Mouse (Mus musculus): Measurements from ENCODE around the gene Ankzf1. TPM values are rescaled to one million over a fixed set of nuclear protein-coding genes. Genes with fewer than 3 reads are reported as not detected.

Gene Ankzf1
- polyA plus RNA-seq, 1 experiment: 17.4 TPM

GRCm38 (mm10) chr1:75182160-75182559 is 9.8 kb upstream of the Ankzf1 start:
- no peak overlapping the region for H3K4me3 ChIP-seq (ENCODE audit: low read depth, low read length)
- H3K36me3 ChIP-seq (ENCODE audit: control insufficient read depth, insufficient read depth, low read length, poor library complexity, severe bottlenecking): no peaks in the 10 kb centered on the region
- H3K27me3 ChIP-seq (ENCODE audit: control insufficient read depth, insufficient read depth, low read length, poor library complexity, severe bottlenecking): no peaks in the 10 kb centered on the region
- H3K9ac ChIP-seq (ENCODE audit: low read depth, poor library complexity, severe bottlenecking): no peak overlapping the region
- H3K9me3 ChIP-seq (replicated peaks; ENCODE audit: control insufficient read depth, insufficient read depth, low read length, poor library complexity, severe bottlenecking): no peaks in the 10 kb centered on the region
- TF ChIP-seq CTCF (IDR thresholded peaks at IDR 0.05; ENCODE audit: low read depth, low read length): no peak
- TF ChIP-seq POLR2A (IDR thresholded peaks at IDR 0.05; ENCODE audit: insufficient read depth, low read length): no peak
- TF ChIP-seq EP300 (IDR thresholded peaks at IDR 0.05; ENCODE audit: insufficient read depth, low read depth, low read length): no peak
- H3K27ac ChIP-seq (ENCODE audit: insufficient read depth, low read length): no peak overlapping the region
- H3K4me1 ChIP-seq (ENCODE audit: control insufficient read depth, insufficient read depth, low read length): no peaks in the 10 kb centered on the region

- 0 out of 2 replicates have a peak overlapping the region, but pooled peaks have one; percentile 1 for H3K4me3 ChIP-seq (ENCODE audit: low read depth, low read length)
- H3K36me3 ChIP-seq (ENCODE audit: control insufficient read depth, insufficient read depth, low read length, poor library complexity, severe bottlenecking): no peaks in the 10 kb centered on the region
- no peaks in the 10 kb centered on the region for H3K4me1 ChIP-seq (ENCODE audit: control insufficient read depth, insufficient read depth, low read length)
- no peaks in the 10 kb centered on the region for H3K9me3 ChIP-seq (replicated peaks; ENCODE audit: control insufficient read depth, insufficient read depth, low read length, poor library complexity, severe bottlenecking)
- no peak overlapping the region for H3K27ac ChIP-seq (ENCODE audit: insufficient read depth, low read length)
- no peaks in the 10 kb centered on the region for H3K27me3 ChIP-seq (ENCODE audit: control insufficient read depth, insufficient read depth, low read length, poor library complexity, severe bottlenecking)
- no peak overlapping the region for H3K9ac ChIP-seq (ENCODE audit: low read depth, poor library complexity, severe bottlenecking)
- no peak for TF ChIP-seq EP300 (IDR thresholded peaks at IDR 0.05; ENCODE audit: insufficient read depth, low read depth, low read length)
- TF ChIP-seq POLR2A (IDR thresholded peaks at IDR 0.05; ENCODE audit: insufficient read depth, low read length): no peak
- TF ChIP-seq CTCF (IDR thresholded peaks at IDR 0.05; ENCODE audit: low read depth, low read length): no peak
Observed at GRCm38 (mm10) chr1:75185495-75185894, 6.5 kb upstream of the Ankzf1 start.

GRCm38 (mm10) chr1:75187126-75187525 is 4.8 kb upstream of the Ankzf1 start:
- H3K4me3 ChIP-seq (ENCODE audit: low read depth, low read length): no peak overlapping the region
- no peak overlapping the region for H3K27ac ChIP-seq (ENCODE audit: insufficient read depth, low read length)
- H3K27me3 ChIP-seq (ENCODE audit: control insufficient read depth, insufficient read depth, low read length, poor library complexity, severe bottlenecking): no peaks in the 10 kb centered on the region
- TF ChIP-seq CTCF (IDR thresholded peaks at IDR 0.05; ENCODE audit: low read depth, low read length) (no peak), EP300 (IDR thresholded peaks at IDR 0.05; ENCODE audit: insufficient read depth, low read depth, low read length) (no peak), POLR2A (IDR thresholded peaks at IDR 0.05; ENCODE audit: insufficient read depth, low read length) (no peak)
- no peaks in the 10 kb centered on the region for H3K4me1 ChIP-seq (ENCODE audit: control insufficient read depth, insufficient read depth, low read length)
- no peaks in the 10 kb centered on the region for H3K9me3 ChIP-seq (replicated peaks; ENCODE audit: control insufficient read depth, insufficient read depth, low read length, poor library complexity, severe bottlenecking)
- no peaks in the 10 kb centered on the region for H3K36me3 ChIP-seq (ENCODE audit: control insufficient read depth, insufficient read depth, low read length, poor library complexity, severe bottlenecking)
- no peak overlapping the region for H3K9ac ChIP-seq (ENCODE audit: low read depth, poor library complexity, severe bottlenecking)

GRCm38 (mm10) chr1:75187914-75188483 is 4.0 kb upstream of the Ankzf1 start:
- TF ChIP-seq POLR2A (IDR thresholded peaks at IDR 0.05; ENCODE audit: insufficient read depth, low read length): no peak
- TF ChIP-seq CTCF (IDR thresholded peaks at IDR 0.05; ENCODE audit: low read depth, low read length): no peak
- TF ChIP-seq EP300 (IDR thresholded peaks at IDR 0.05; ENCODE audit: insufficient read depth, low read depth, low read length): no peak
- H3K9ac ChIP-seq (ENCODE audit: low read depth, poor library complexity, severe bottlenecking): no peak overlapping the region
- no peaks in the 10 kb centered on the region for H3K9me3 ChIP-seq (replicated peaks; ENCODE audit: control insufficient read depth, insufficient read depth, low read length, poor library complexity, severe bottlenecking)
- H3K4me3 ChIP-seq (ENCODE audit: low read depth, low read length): no peak overlapping the region
- H3K36me3 ChIP-seq (ENCODE audit: control insufficient read depth, insufficient read depth, low read length, poor library complexity, severe bottlenecking): no peaks in the 10 kb centered on the region
- no peaks in the 10 kb centered on the region for H3K27me3 ChIP-seq (ENCODE audit: control insufficient read depth, insufficient read depth, low read length, poor library complexity, severe bottlenecking)
- no peak overlapping the region for H3K27ac ChIP-seq (ENCODE audit: insufficient read depth, low read length)
- no peaks in the 10 kb centered on the region for H3K4me1 ChIP-seq (ENCODE audit: control insufficient read depth, insufficient read depth, low read length)

GRCm38 (mm10) chr1:75190577-75190976 is 1.4 kb upstream of the Ankzf1 start:
- TF ChIP-seq EP300 (IDR thresholded peaks at IDR 0.05; ENCODE audit: insufficient read depth, low read depth, low read length): no peak
- TF ChIP-seq CTCF (IDR thresholded peaks at IDR 0.05; ENCODE audit: low read depth, low read length): no peak
- no peak for TF ChIP-seq POLR2A (IDR thresholded peaks at IDR 0.05; ENCODE audit: insufficient read depth, low read length)
- H3K36me3 ChIP-seq (ENCODE audit: control insufficient read depth, insufficient read depth, low read length, poor library complexity, severe bottlenecking): 0 out of 2 replicates have a peak, but pooled peaks cover 3% of the 10 kb centered on the region
- H3K9ac ChIP-seq (ENCODE audit: low read depth, poor library complexity, severe bottlenecking): no peak overlapping the region
- no peak overlapping the region for H3K4me3 ChIP-seq (ENCODE audit: low read depth, low read length)
- H3K4me1 ChIP-seq (ENCODE audit: control insufficient read depth, insufficient read depth, low read length): no peaks in the 10 kb centered on the region
- no peaks in the 10 kb centered on the region for H3K9me3 ChIP-seq (replicated peaks; ENCODE audit: control insufficient read depth, insufficient read depth, low read length, poor library complexity, severe bottlenecking)
- no peak overlapping the region for H3K27ac ChIP-seq (ENCODE audit: insufficient read depth, low read length)
- H3K27me3 ChIP-seq (ENCODE audit: control insufficient read depth, insufficient read depth, low read length, poor library complexity, severe bottlenecking): no peaks in the 10 kb centered on the region

- no peaks in the 10 kb centered on the region for H3K27me3 ChIP-seq (ENCODE audit: control insufficient read depth, insufficient read depth, low read length, poor library complexity, severe bottlenecking)
- H3K4me1 ChIP-seq (ENCODE audit: control insufficient read depth, insufficient read depth, low read length): no peaks in the 10 kb centered on the region
- no peaks in the 10 kb centered on the region for H3K9me3 ChIP-seq (replicated peaks; ENCODE audit: control insufficient read depth, insufficient read depth, low read length, poor library complexity, severe bottlenecking)
- no peak overlapping the region for H3K27ac ChIP-seq (ENCODE audit: insufficient read depth, low read length)
- peak overlapping the region; percentile 82 for H3K9ac ChIP-seq (ENCODE audit: low read depth, poor library complexity, severe bottlenecking)
- H3K4me3 ChIP-seq (ENCODE audit: low read depth, low read length): peak overlapping the region; percentile 86
- no peak for TF ChIP-seq EP300 (IDR thresholded peaks at IDR 0.05; ENCODE audit: insufficient read depth, low read depth, low read length)
- TF ChIP-seq CTCF (IDR thresholded peaks at IDR 0.05; ENCODE audit: low read depth, low read length): no peak
- no peak for TF ChIP-seq POLR2A (IDR thresholded peaks at IDR 0.05; ENCODE audit: insufficient read depth, low read length)
- 0 out of 2 replicates have a peak, but pooled peaks cover 5% of the 10 kb centered on the region for H3K36me3 ChIP-seq (ENCODE audit: control insufficient read depth, insufficient read depth, low read length, poor library complexity, severe bottlenecking)
Observed at GRCm38 (mm10) chr1:75191258-75191621, 711 bp upstream of the Ankzf1 start.
